Mouse (Mus musculus) lung, adult 18-20 months (tissue): ENCODE data around the gene Gm884.
A peak's percentile ranks its signal among the peaks of the same experiment; 100 is the strongest.
"Not testable (repeated sequence)": the region's sequence is repeated elsewhere in the genome, so short reads cannot be mapped to it uniquely, and the experiment has no call there.

Source experiments
- DNase-seq, 2 experiments: peaks; one replicate each; pipeline ENCODE4 v3.0.0; 2022; ENCODE audit warnings: mixed read lengths in 2 of 2

Gene Gm884

DNA sequence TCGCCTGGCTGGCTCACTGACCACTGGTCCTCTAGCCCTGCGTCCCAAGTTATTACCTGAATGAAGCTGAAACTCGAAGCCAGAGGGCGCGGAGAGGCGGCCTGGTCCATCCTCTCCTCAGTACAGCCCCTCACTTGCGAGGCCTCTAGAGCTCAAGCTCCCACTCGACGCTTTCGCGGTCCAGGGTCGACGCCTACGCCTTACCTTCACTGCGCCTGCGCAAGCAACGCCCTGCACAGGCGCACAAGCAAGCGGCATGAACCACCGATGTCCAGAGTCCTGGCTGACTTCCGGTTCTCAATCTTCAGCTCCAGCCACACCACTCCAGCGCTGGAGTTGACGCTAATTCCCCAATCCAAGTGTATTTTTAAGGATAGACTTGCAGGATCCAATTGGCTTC, 6.5 kb upstream of the Gm884 start:
- DNase-seq, result no peak

DNA sequence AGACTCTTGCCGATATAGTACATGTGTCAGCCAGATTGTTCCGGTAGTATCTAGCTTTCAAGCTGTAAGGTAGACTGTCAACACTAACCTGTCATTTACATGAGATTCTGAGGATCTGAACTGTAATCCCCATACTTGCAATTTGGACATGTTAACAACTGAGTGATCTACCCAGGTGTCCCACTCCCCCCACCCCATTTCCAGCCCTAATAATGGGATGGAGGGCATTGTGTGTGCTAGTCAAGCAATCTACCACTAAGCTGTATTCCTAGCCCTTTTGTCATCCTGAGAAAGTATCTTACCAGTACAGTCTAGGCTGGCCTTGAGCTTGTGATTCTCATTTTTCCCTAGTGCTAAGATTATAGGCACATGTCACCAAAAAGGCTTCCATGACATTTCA, 10.2 kb downstream of the Gm884 start:
- no peak for DNase-seq

DNA sequence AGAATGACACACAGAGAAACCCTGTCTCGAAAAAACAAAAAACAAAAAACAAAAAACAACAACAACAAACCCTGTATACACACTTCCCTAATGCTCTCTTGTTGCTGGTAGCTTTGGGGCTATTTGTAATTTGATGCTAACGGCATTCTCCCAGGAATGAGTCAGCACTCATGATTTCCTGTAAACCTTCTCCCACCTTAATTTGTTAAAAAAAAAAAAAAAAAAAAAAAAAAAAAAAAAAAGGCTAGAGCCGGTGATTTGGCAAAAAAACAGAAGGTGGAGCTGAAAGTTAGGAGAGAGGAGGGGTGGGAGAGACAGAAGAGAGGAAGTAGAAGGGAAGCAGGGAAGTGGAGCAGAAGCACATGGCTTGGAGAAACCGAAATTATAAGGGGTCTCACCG, 14.3 kb downstream of the Gm884 start:
- no peak for DNase-seq

DNA sequence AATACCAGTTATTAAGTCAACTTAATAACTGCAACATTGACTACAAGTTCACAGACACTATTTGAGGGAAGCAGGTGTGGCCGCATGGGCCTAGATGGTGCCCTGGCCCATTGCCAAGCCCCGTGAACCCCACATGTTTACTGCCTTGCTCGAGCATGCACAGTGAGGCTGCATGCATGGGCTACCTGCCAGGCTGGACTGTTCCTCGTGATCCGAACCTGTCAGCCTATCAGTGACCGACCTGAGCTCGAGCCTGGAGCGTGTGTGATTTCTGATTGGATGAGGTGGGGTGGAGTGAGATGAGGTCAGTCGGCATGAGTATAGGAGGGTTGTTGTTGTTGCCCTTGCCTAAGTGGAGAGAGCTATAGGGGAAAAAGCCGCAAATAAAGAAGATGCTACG, 42.6 kb downstream of the Gm884 start:
- DNase-seq, result no peak

DNA sequence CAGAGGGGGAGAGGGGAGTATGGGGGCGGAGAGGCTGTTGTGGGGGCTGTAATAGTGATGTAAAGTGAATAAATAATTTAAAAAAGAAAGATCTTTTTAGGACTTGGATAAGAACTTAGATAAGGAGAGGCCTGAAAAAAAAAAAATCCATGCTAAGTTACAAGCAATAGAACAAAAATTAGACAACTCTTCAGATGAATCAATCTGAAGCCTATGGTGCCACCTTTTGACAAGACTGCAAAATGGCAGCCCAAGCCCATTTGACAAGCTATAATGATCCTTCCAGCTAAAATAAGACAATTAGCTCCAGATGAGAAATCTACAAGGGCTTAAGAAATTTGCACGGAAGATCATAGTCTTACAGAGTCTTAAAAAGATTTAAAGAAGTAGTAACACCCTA, 64.9 kb downstream of the Gm884 start:
- DNase-seq, result peak in 1 of 2 experiments; percentile 16

DNA sequence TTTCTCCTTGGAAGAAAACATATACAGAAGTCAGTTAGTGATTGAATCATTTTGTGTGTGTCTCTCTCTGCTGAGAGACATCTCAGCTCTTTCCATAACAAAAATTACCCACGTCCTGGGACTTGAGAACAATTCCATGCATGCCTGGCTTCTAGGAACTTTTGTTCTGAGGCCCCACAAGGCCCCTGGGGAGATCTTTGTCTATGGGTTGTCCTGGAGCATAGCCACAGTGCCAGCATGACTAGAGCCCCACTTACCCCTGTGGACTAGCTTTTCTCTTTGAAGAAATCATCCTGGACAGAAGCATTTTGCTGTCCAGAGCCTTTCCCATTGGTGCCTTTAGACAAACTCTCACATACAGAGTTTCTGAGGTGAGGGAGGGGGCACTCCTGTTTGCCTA, 86.0 kb downstream of the Gm884 start:
- DNase-seq, result not testable (repeated sequence)

DNA sequence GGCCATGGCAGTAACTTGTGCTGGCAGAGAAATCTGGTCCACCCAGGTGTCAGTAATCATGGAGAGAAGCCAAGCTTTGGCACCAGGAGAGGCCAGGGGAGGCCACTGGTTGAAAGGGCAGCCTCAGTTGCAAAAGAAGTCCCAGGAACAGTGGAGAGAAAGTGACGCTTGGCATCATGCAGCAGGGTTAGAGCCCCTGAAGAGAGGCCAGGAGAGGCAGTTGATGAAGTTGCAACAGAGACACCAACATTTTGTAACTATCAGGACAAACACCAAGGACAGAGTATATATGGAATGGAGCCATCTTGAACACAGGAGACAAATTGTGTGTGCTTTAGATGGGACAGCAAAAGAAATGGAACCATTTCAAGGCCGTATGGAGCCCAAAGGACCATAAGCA, 108.8 kb downstream of the Gm884 start:
- no peak for DNase-seq

DNA sequence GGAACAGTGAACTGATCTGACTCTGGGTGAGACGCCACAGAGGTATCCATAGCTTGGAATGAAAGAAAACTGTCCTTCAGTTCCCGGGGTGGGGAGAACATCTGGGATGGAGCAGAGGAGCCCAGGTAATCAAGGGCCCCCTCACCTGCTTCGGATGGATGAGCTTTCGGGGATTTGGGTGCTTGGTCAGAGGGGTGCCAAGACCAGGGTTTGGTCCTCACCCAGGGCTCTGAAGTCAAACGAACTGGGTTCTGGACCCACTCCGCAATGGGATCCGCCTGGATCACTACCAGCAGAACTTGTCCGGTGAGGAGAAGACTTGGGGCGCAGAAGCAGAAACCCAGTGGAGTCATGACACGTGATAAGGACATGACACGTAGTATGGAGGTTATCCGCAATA, 116.4 kb downstream of the Gm884 start, which contains the start of gene Lrrc37a:
Gene Lrrc37a, minus strand, starts transcription at position 101 of the 400 bp plus-strand sequence.
- DNase-seq, result no peak
